Mouse (Mus musculus) embryonic facial prominence, embryonic 11.5 days (tissue): ENCODE results near the gene Rcor3. TPM values are rescaled to one million over a fixed set of nuclear protein-coding genes. Genes with fewer than 3 reads are reported as not detected.

Experiments used
- ATAC-seq: fragments of 200-750 bp; cut with Nextera tagmentation; replicated peaks from 2 replicates; pipeline ENCODE4 v1.8.0; 2017; ENCODE audit warnings: low read depth; ENCODE audit not compliant: insufficient number of reproducible peaks, low FRiP score, low TSS enrichment
- DNase-seq: peaks from one replicate; pipeline ENCODE4 v3.0.0-alpha.2; 2015; ENCODE audit warnings: low spot score
- H3K27ac ChIP-seq: fragments of 300-500 bp; sonication (generic); replicated peaks from 2 replicates; pipeline ENCODE4 v1.5.1; 2014; ENCODE audit warnings: mild to moderate bottlenecking, low read depth, low read length, control low read depth
- H3K27me3 ChIP-seq: fragments of 300-500 bp; sonication (generic); 2 replicates; pipeline ENCODE4 v1.6.1; 2014; ENCODE audit warnings: mild to moderate bottlenecking, low read length, moderate library complexity, mixed read lengths; ENCODE audit not compliant: control insufficient read depth, insufficient read depth
- H3K36me3 ChIP-seq: fragments of 300-500 bp; sonication (generic); replicated peaks from 2 replicates; pipeline ENCODE4 v1.6.1; 2014; ENCODE audit warnings: low read depth, mild to moderate bottlenecking, low read length, moderate library complexity, mixed read lengths; ENCODE audit not compliant: control insufficient read depth, insufficient read depth
- H3K4me1 ChIP-seq: fragments of 300-500 bp; sonication (generic); 2 replicates; pipeline ENCODE4 v1.6.1; 2014; ENCODE audit warnings: low read length, mixed read lengths; ENCODE audit not compliant: control insufficient read depth, insufficient read depth
- H3K4me2 ChIP-seq: fragments of 300-500 bp; sonication (generic); 2 replicates; pipeline ENCODE4 v1.6.1; 2014; ENCODE audit warnings: low read depth, mild to moderate bottlenecking, control low read depth, low read length, moderate library complexity
- H3K4me3 ChIP-seq: fragments of 300-500 bp; sonication (generic); 2 replicates; pipeline ENCODE4 v1.5.1; 2014; ENCODE audit warnings: low read depth, low read length, control low read depth
- H3K9ac ChIP-seq: fragments of 300-500 bp; sonication (generic); replicated peaks from 2 replicates; pipeline ENCODE4 v1.6.1; 2014; ENCODE audit warnings: mild to moderate bottlenecking, control low read depth, low read length
- H3K9me3 ChIP-seq: fragments of 300-500 bp; sonication (generic); replicated peaks from 2 replicates; pipeline ENCODE4 v1.6.1; 2016; ENCODE audit warnings: mild to moderate bottlenecking, low read length, inconsistent platforms, mixed read lengths; ENCODE audit not compliant: control insufficient read depth
- WGBS: fragments of 180-500 bp; shearing (Covaris S2); extraction: QIAGEN DNeasy Blood & Tissue Kit; methylation state at CpG from one replicate; pipeline ENCODE4 v1.1.7; 2014; 5-methylcytosine and 5-hydroxymethylcytosine counted together
- polyA plus RNA-seq: library from polyadenylated mRNA; unstranded; fragments of >200 nt; fragmentation: Nextera tagmentation; extraction: Ambion mirVana; gene quantifications from 2 replicates; pipeline ENCODE4 v1.2.1, GENCODE M21; 2014

The Rcor3 gene
- polyA plus RNA-seq, 1 experiment from 2014 or later: 17.3 TPM

GRCm38 (mm10) chr1:192136561-192137290, 1.1 kb downstream of the Rcor3 start:
- Histone ChIP-seq H3K9me3 (no peaks in the 10 kb centered on the region), H3K4me3 (peak overlapping the region; percentile 85), H3K4me1 (no peaks in the 10 kb centered on the region), H3K27ac (peak overlapping the region; percentile 90), H3K9ac (peak overlapping the region; percentile 89), H3K4me2 (peak overlapping the region; percentile 98), H3K36me3 (no peaks in the 10 kb centered on the region; the same call in 1 of the 2 replicates), H3K27me3 (no peaks in the 10 kb centered on the region)
- DNase-seq (peak; percentile 88), ATAC-seq (peak; percentile 93)
- WGBS: 1% methylated on average over 54 of the region's 55 CpGs

- Histone ChIP-seq H3K4me2 (no peak overlapping the region), H3K27ac (no peak overlapping the region), H3K9ac (no peak overlapping the region), H3K27me3 (no peaks in the 10 kb centered on the region), H3K9me3 (no peaks in the 10 kb centered on the region), H3K4me1 (no peaks in the 10 kb centered on the region), H3K36me3 (no peaks in the 10 kb centered on the region; the same call in 1 of the 2 replicates), H3K4me3 (no peak overlapping the region)
- 89% methylated on average over 1 of the region's 1 CpGs for WGBS
- DNase-seq (no peak), ATAC-seq (no peak)
These were observed 7.7 kb downstream of the Rcor3 start for GRCm38 (mm10) chr1:192130202-192130601.

GRCm38 (mm10) chr1:192128343-192128742, 9.5 kb downstream of the Rcor3 start:
- DNase-seq: no peak
- Histone ChIP-seq H3K4me3 (no peak overlapping the region), H3K9me3 (no peaks in the 10 kb centered on the region), H3K36me3 (peaks cover 3% of the 10 kb centered on the region; the same call in 1 of the 2 replicates), H3K4me2 (no peak overlapping the region), H3K27ac (no peak overlapping the region), H3K9ac (no peak overlapping the region), H3K4me1 (no peaks in the 10 kb centered on the region), H3K27me3 (no peaks in the 10 kb centered on the region)
- ATAC-seq: no peak
- WGBS: 93% methylated on average over 8 of the region's 8 CpGs

- peaks cover 3% of the 10 kb centered on the region; the same call in 1 of the 2 replicates for H3K36me3 ChIP-seq
These were observed 12.1 kb downstream of the Rcor3 start for GRCm38 (mm10) chr1:192125761-192126160.

GRCm38 (mm10) chr1:192116262-192116661, 21.6 kb downstream of the Rcor3 start:
- DNase-seq (no peak), ATAC-seq (no peak)
- no peaks in the 10 kb centered on the region for H3K4me1 ChIP-seq
- H3K36me3 ChIP-seq: peaks cover 6% of the 10 kb centered on the region
- no peak overlapping the region for H3K9ac ChIP-seq
- H3K27me3 ChIP-seq: no peaks in the 10 kb centered on the region
- no peak overlapping the region for H3K4me3 ChIP-seq
- H3K9me3 ChIP-seq: no peaks in the 10 kb centered on the region
- no peak overlapping the region for H3K4me2 ChIP-seq
- no peak overlapping the region for H3K27ac ChIP-seq
- WGBS: 90% methylated on average over 6 of the region's 6 CpGs

More at GRCm38 (mm10) chr1:192125761-192126160, 12.1 kb downstream of the Rcor3 start:
- H3K4me2 ChIP-seq: no peak overlapping the region
- no peaks in the 10 kb centered on the region for H3K4me1 ChIP-seq
- ATAC-seq (no peak), DNase-seq (no peak)
- H3K27me3 ChIP-seq: no peaks in the 10 kb centered on the region
- no peak overlapping the region for H3K9ac ChIP-seq
- WGBS: 92% methylated on average over 6 of the region's 6 CpGs
- no peaks in the 10 kb centered on the region for H3K9me3 ChIP-seq
- no peak overlapping the region for H3K27ac ChIP-seq
- no peak overlapping the region for H3K4me3 ChIP-seq

GRCm38 (mm10) chr1:192115378-192115777, 22.5 kb downstream of the Rcor3 start:
- H3K9me3 ChIP-seq: no peaks in the 10 kb centered on the region
- DNase-seq (no peak), ATAC-seq (no peak)
- peaks cover 6% of the 10 kb centered on the region for H3K36me3 ChIP-seq
- no peak overlapping the region for H3K9ac ChIP-seq
- WGBS: 83% methylated on average over 1 of the region's 1 CpGs
- H3K4me1 ChIP-seq: no peaks in the 10 kb centered on the region
- no peak overlapping the region for H3K4me3 ChIP-seq
- no peaks in the 10 kb centered on the region for H3K27me3 ChIP-seq
- H3K4me2 ChIP-seq: no peak overlapping the region
- no peak overlapping the region for H3K27ac ChIP-seq

GRCm38 (mm10) chr1:192109169-192109568, 28.7 kb downstream of the Rcor3 start:
- H3K4me3 ChIP-seq: no peak overlapping the region
- H3K4me1 ChIP-seq: no peaks in the 10 kb centered on the region
- no peaks in the 10 kb centered on the region for H3K36me3 ChIP-seq
- H3K27me3 ChIP-seq: no peaks in the 10 kb centered on the region
- no peaks in the 10 kb centered on the region for H3K9me3 ChIP-seq
- 85% methylated on average over 6 of the region's 6 CpGs for WGBS
- H3K4me2 ChIP-seq: no peak overlapping the region
- H3K27ac ChIP-seq: no peak overlapping the region
- DNase-seq: no peak
- no peak for ATAC-seq
- no peak overlapping the region for H3K9ac ChIP-seq

- peak; percentile 52 for DNase-seq
- Histone ChIP-seq H3K4me3 (no peak overlapping the region), H3K9me3 (no peaks in the 10 kb centered on the region), H3K4me1 (no peaks in the 10 kb centered on the region), H3K27ac (no peak overlapping the region), H3K9ac (no peak overlapping the region), H3K4me2 (no peak overlapping the region), H3K36me3 (no peaks in the 10 kb centered on the region), H3K27me3 (no peaks in the 10 kb centered on the region)
- WGBS: 10% methylated on average over 2 of the region's 2 CpGs
- ATAC-seq: no peak; the same call in 1 of the 2 replicates
These were observed 30.5 kb downstream of the Rcor3 start for GRCm38 (mm10) chr1:192107352-192107751.
